Mouse (Mus musculus) hematopoietic multipotent progenitor cell, adult 10-12 weeks (in vitro differentiated cells): Measurements from ENCODE around the gene Lmo7. TPM values are rescaled to one million over a fixed set of nuclear protein-coding genes. Genes with fewer than 3 reads are reported as not detected.

ENCODE experiments used
- polyA plus RNA-seq: library from polyadenylated mRNA; stranded (reverse); fragments of >175 nt; gene quantifications from 2 replicates; pipeline ENCODE4 v1.2.3, GENCODE M21; 2012; ENCODE audit warnings: low replicate concordance

Lmo7 gene
- polyA plus RNA-seq, result 1.9 and 4.5 TPM in 2 replicates

DNA sequence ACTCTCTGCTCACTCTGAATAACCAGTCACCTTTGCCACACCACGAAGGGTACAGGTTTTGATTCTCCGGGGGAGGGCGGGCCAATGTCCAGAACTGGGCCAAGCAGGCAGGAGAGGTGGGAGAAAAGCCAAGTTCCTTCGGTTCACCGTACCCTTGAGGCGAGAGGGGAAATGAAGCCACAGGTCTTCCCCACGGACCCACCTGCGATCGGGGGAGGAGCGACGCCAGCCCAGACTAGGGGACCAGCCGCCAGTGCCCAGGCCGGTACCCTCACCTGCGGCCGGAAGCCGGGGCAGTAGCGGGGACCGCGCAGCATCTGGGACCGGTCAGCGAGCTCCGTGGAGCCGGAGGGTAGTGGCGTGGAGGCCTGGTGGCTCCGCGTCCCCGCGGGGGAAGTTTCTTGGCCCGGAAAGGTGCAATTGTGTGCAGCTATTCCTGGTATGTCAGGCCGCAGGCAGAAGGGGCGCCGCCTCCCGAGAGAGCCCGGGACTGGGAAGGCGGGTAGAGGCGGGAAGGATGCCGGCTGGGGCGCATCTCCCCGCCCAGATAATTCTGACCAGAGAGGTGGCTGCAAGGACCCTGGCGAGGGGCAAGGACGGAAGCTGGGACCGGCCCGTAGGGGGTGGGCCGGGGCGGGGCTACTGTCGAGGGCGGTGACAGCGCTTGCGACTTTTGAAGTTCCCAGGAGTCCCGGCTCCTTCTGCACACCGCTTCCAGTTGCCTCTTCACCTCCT, at the start of gene Lmo7, which contains the start of gene Gm9922:
TSS of gene Lmo7 (plus strand) at position 721 of the 735 bp plus-strand sequence.
TSS of gene Gm9922 (minus strand) at position 578 of the 735 bp plus-strand sequence.

Other genes with a start within 250 kb of the Lmo7 start
- 4.2 and 6.0 TPM in 2 replicates for gene Tbc1d4, start 120.8 kb upstream of the Lmo7 start, polyA plus RNA-seq
- gene Commd6, start 89.3 kb upstream of the Lmo7 start, polyA plus RNA-seq, result 13.2 and 24.2 TPM in 2 replicates
- gene Uchl3, start 76.0 kb upstream of the Lmo7 start, polyA plus RNA-seq, result 9.7 and 11.0 TPM in 2 replicates
- gene Gm9922, start 143 bp upstream of the Lmo7 start, polyA plus RNA-seq, result 6.2 and 25.7 TPM in 2 replicates